Mouse (Mus musculus) kidney, postnatal 25 days (tissue): Measurements from ENCODE around the gene Alkbh2.

Experiments
- DNase-seq, 2 experiments: peaks; one replicate each; pipeline ENCODE4 v3.0.0; 2021; ENCODE audit warnings: mixed read lengths in 2 of 2

Gene Alkbh2

GRCm38 (mm10) chr5:114146028-114146888 is 18.2 kb upstream of the Alkbh2 start, which contains the start of gene Acacb:
Gene Acacb, plus strand, starts transcription at chr5:114146535.
- DNase-seq: peak; percentile 48 to 84

GRCm38 (mm10) chr5:114139175-114139574 is 11.2 kb upstream of the Alkbh2 start:
- DNase-seq: peak; percentile 94 to 95

GRCm38 (mm10) chr5:114138277-114139164 is 10.5 kb upstream of the Alkbh2 start:
- DNase-seq: peak; percentile 49 to 64

GRCm38 (mm10) chr5:114137481-114138276 is 9.7 kb upstream of the Alkbh2 start:
- peak in 1 of 2 experiments; percentile 50 for DNase-seq

GRCm38 (mm10) chr5:114135516-114135915 is 7.5 kb upstream of the Alkbh2 start:
- no peak for DNase-seq

GRCm38 (mm10) chr5:114134091-114134534 is 6.1 kb upstream of the Alkbh2 start:
- DNase-seq: peak; percentile 58 to 65

GRCm38 (mm10) chr5:114132841-114133240 is 4.8 kb upstream of the Alkbh2 start:
- no peak for DNase-seq

- DNase-seq: peak; percentile 77 to 86
Observed at GRCm38 (mm10) chr5:114131521-114131840, 3.5 kb upstream of the Alkbh2 start.

- peak; percentile 96 to 97 for DNase-seq
Observed at GRCm38 (mm10) chr5:114130698-114131520, 2.9 kb upstream of the Alkbh2 start.

- DNase-seq: peak; percentile 56 to 79
Observed at GRCm38 (mm10) chr5:114130211-114130605, 2.2 kb upstream of the Alkbh2 start, which contains the start of gene Ung. Gene Ung, plus strand, starts transcription at chr5:114130386.

GRCm38 (mm10) chr5:114129550-114130210 is 1.7 kb upstream of the Alkbh2 start:
- DNase-seq: no peak

GRCm38 (mm10) chr5:114126499-114127244 is 1.3 kb downstream of the Alkbh2 start:
- DNase-seq: no peak

GRCm38 (mm10) chr5:114126008-114126407 is 2.0 kb downstream of the Alkbh2 start:
- DNase-seq: no peak

GRCm38 (mm10) chr5:114119806-114120205 is 8.2 kb downstream of the Alkbh2 start:
- no peak for DNase-seq

GRCm38 (mm10) chr5:114116586-114116985 is 11.4 kb downstream of the Alkbh2 start:
- no peak for DNase-seq

- no peak for DNase-seq
Observed at GRCm38 (mm10) chr5:114115030-114115429, 13.0 kb downstream of the Alkbh2 start.

GRCm38 (mm10) chr5:114113334-114113733 is 14.7 kb downstream of the Alkbh2 start:
- DNase-seq: no peak

- no peak for DNase-seq
Observed at GRCm38 (mm10) chr5:114106391-114106935, 21.6 kb downstream of the Alkbh2 start.

- DNase-seq: no peak
Observed at GRCm38 (mm10) chr5:114102807-114103206, 25.2 kb downstream of the Alkbh2 start.

- DNase-seq: no peak
Observed at GRCm38 (mm10) chr5:114101873-114102272, 26.1 kb downstream of the Alkbh2 start.
